Mouse (Mus musculus) embryo, embryonic 10.5 days (tissue): Measurements from ENCODE around the gene Pmpca.
"Not testable (repeated sequence)": the region's sequence is repeated elsewhere in the genome, so short reads cannot be mapped to it uniquely, and the experiment has no call there.

Experiments
- DNase-seq: peaks from one replicate; pipeline ENCODE4 v3.0.0-alpha.2; 2015; ENCODE audit warnings: low spot score

The Pmpca gene

GRCm38 (mm10) chr2:26372396-26372795, 16.7 kb upstream of the Pmpca start:
- no peak for DNase-seq

GRCm38 (mm10) chr2:26380131-26380771, 8.9 kb upstream of the Pmpca start, which contains the start of gene Snapc4:
TSS of gene Snapc4 (minus strand) at chr2:26380653.
- peak; percentile 92 for DNase-seq

GRCm38 (mm10) chr2:26380871-26381270, 8.3 kb upstream of the Pmpca start:
- DNase-seq: not testable (repeated sequence)

- DNase-seq: no peak
Measured at GRCm38 (mm10) chr2:26387713-26388112, 1.4 kb upstream of the Pmpca start.

GRCm38 (mm10) chr2:26388682-26389153, 421 bp upstream of the Pmpca start:
- DNase-seq: peak; percentile 23

- no peak for DNase-seq
Measured at GRCm38 (mm10) chr2:26390954-26391353, 1.8 kb downstream of the Pmpca start.

- no peak for DNase-seq
Measured at GRCm38 (mm10) chr2:26391617-26392016, 2.5 kb downstream of the Pmpca start.

GRCm38 (mm10) chr2:26398978-26399377, 9.8 kb downstream of the Pmpca start:
- DNase-seq: no peak

- no peak for DNase-seq
Measured at GRCm38 (mm10) chr2:26399647-26400046, 10.5 kb downstream of the Pmpca start.

- DNase-seq: no peak
Measured at GRCm38 (mm10) chr2:26400296-26400695, 11.2 kb downstream of the Pmpca start.

- DNase-seq: no peak
Measured at GRCm38 (mm10) chr2:26401023-26401422, 11.9 kb downstream of the Pmpca start.

- no peak for DNase-seq
Measured at GRCm38 (mm10) chr2:26402265-26402664, 13.1 kb downstream of the Pmpca start.

- no peak for DNase-seq
Measured at GRCm38 (mm10) chr2:26403306-26403705, 14.2 kb downstream of the Pmpca start.

GRCm38 (mm10) chr2:26408515-26409356, 19.6 kb downstream of the Pmpca start, which contains the start of gene Inpp5e:
TSS of gene Inpp5e (minus strand) at chr2:26409203.
- peak; percentile 94 for DNase-seq

GRCm38 (mm10) chr2:26409362-26409761, 20.2 kb downstream of the Pmpca start:
- no peak for DNase-seq

- no peak for DNase-seq
Measured at GRCm38 (mm10) chr2:26410091-26410490, 21.0 kb downstream of the Pmpca start.

GRCm38 (mm10) chr2:26410931-26411411, 21.8 kb downstream of the Pmpca start:
- DNase-seq: no peak

GRCm38 (mm10) chr2:26417066-26417465, 27.9 kb downstream of the Pmpca start:
- DNase-seq: no peak

GRCm38 (mm10) chr2:26418120-26418519, 29.0 kb downstream of the Pmpca start:
- no peak for DNase-seq

GRCm38 (mm10) chr2:26421969-26422368, 32.8 kb downstream of the Pmpca start:
- DNase-seq: no peak

GRCm38 (mm10) chr2:26423086-26423485, 33.9 kb downstream of the Pmpca start:
- no peak for DNase-seq

GRCm38 (mm10) chr2:26424541-26424940, 35.4 kb downstream of the Pmpca start:
- DNase-seq: no peak

- DNase-seq: no peak
Measured at GRCm38 (mm10) chr2:26429851-26430250, 40.7 kb downstream of the Pmpca start.
